Mouse (Mus musculus) liver, adult 2 months (tissue): ENCODE measurements at regions not wholly inside any gene's neighbourhood (a gene's known extent, or its start where the extent isn't known, plus 50 kb on each side); places are given as distances from the start of the nearest gene placed in this dataset.

ENCODE experiments used
- DNase-seq: peaks from one replicate; pipeline ENCODE4 v3.0.0-alpha.2; 2011; ENCODE audit warnings: low read depth, low spot score; ENCODE audit errors: extremely low read depth
- H3K27ac ChIP-seq: fragments of 200-500 bp; replicated peaks from 2 replicates; pipeline ENCODE4 v1.5.1; 2012; ENCODE audit warnings: low read depth, mild to moderate bottlenecking, control low read depth, inconsistent platforms, low read length; ENCODE audit not compliant: insufficient read depth
- H3K27me3 ChIP-seq: fragments of 200-500 bp; 2 replicates; pipeline ENCODE4 v1.6.1; 2012; ENCODE audit warnings: mild to moderate bottlenecking, moderate library complexity, low read length, inconsistent platforms; ENCODE audit not compliant: control insufficient read depth, insufficient read depth
- H3K36me3 ChIP-seq: fragments of 200-500 bp; 2 replicates; pipeline ENCODE4 v1.6.1; 2012; ENCODE audit warnings: low read length, inconsistent platforms; ENCODE audit not compliant: control insufficient read depth, insufficient read depth
- H3K4me1 ChIP-seq: fragments of 200-500 bp; 2 replicates; pipeline ENCODE4 v1.6.1; 2011; ENCODE audit warnings: low read length; ENCODE audit not compliant: control insufficient read depth, insufficient read depth
- H3K4me3 ChIP-seq: fragments of 200-500 bp; 2 replicates; pipeline ENCODE4 v1.5.1; 2011; ENCODE audit warnings: low read depth, mild to moderate bottlenecking, control low read depth, low read length, moderate library complexity; ENCODE audit not compliant: insufficient read depth
- H3K79me2 ChIP-seq: fragments of 200-500 bp; 2 replicates; pipeline ENCODE4 v1.6.1; 2012; ENCODE audit warnings: inconsistent platforms, mild to moderate bottlenecking, low read length, moderate library complexity; ENCODE audit not compliant: control insufficient read depth, insufficient read depth
- H3K9ac ChIP-seq: fragments of 200-500 bp; 2 replicates; pipeline ENCODE4 v1.6.1; 2012; ENCODE audit warnings: low read depth, mild to moderate bottlenecking, control low read depth, inconsistent platforms, low read length
- CTCF ChIP-seq: fragments of 200-500 bp; IDR thresholded peaks from 2 replicates; pipeline ENCODE4 v1.5.1; 2011; ENCODE audit warnings: low read depth, low read length, control low read depth
- POLR2A ChIP-seq: fragments of 200-500 bp; IDR thresholded peaks from 2 replicates; pipeline ENCODE4 v1.6.1; 2011; ENCODE audit warnings: low read length, control low read depth; ENCODE audit not compliant: insufficient read depth; ENCODE audit errors: extremely low read depth
- WGBS: fragments of 180-500 bp; shearing (Covaris S2); methylation state at CpG from one replicate; pipeline ENCODE4 v1.1.7; 2018; 5-methylcytosine and 5-hydroxymethylcytosine counted together

DNA sequence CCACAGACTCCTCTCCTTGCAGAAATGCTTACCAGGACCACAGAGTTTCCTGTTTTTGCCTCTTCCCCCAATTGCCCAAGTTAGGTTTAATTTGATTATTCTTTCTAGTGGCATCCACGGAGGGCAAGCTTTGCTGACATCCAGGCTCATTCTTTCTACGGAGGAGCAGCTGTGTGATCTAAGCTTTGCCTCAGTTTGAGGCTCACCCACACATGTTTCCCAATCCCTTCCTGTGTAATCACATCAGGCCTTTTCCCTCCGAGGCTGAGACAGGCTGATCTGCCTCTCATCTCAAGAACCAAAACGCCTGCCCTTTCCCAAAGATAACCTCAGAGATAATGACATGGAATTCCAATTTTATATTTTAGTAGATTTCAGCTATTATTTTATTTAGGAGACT is 107.4 kb upstream of the Zfp648 start:
- no peak overlapping the region for H3K4me3 ChIP-seq
- 55% methylated on average over 4 of the region's 4 CpGs for WGBS
- no peak for TF ChIP-seq CTCF
- TF ChIP-seq POLR2A = no peak

DNA sequence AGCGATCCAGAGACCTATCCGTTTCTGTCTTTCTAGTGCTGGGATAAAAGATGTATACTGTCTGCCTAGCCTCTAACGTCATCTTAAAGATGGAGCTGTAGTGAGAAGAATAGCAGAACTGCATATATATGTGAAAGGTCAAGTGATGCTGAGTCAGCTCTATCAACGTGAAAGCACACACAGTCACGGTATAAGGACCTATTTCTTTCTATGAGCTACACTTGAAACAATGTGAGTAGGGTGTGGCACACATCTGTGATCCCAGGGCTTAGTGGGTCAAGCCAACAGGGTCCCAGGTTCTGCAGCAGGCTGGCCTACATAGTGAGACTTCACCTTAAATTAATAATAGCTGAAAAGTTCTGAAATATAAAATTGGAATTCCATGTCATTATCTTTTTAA is 106.6 kb upstream of the Zfp648 start:
- no peak for DNase-seq
- no peaks in the 10 kb centered on the region for H3K79me2 ChIP-seq
- H3K27me3 ChIP-seq = no peaks in the 10 kb centered on the region
- no peaks in the 10 kb centered on the region for H3K36me3 ChIP-seq
- no peak overlapping the region for H3K9ac ChIP-seq
- H3K4me1 ChIP-seq = peaks cover 5% of the 10 kb centered on the region
- H3K27ac ChIP-seq = no peak overlapping the region
- WGBS = 84% methylated on average over 5 of the region's 5 CpGs
- no peak overlapping the region for H3K4me3 ChIP-seq
- TF ChIP-seq POLR2A (no peak), CTCF (no peak)

More for the DNA sequence above, 107.4 kb upstream of the Zfp648 start:
- H3K27me3 ChIP-seq = no peaks in the 10 kb centered on the region
- no peak for DNase-seq
- H3K27ac ChIP-seq = no peak overlapping the region
- H3K79me2 ChIP-seq = no peaks in the 10 kb centered on the region
- no peak overlapping the region for H3K9ac ChIP-seq
- peaks cover 5% of the 10 kb centered on the region for H3K4me1 ChIP-seq
- no peaks in the 10 kb centered on the region for H3K36me3 ChIP-seq

DNA sequence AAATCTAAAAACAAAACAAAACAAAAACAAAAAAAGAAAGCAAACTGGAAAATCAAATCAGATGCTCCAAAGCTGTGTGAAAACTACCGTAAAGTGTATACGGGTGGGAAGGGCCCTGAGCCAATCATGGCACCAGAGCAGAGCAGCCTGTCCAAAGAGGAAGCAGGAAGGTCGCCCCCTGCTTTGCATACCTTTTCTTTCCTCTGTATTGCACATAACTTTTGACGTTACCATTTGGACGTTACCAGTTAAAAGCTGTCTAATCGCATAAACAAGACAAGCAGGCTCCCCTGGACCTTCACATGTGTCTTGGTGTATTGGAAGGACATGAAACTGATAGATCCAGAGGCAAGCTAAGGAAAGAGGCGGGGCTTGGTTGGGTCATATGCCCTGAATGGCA is 104.9 kb upstream of the Zfp648 start:
- H3K4me3 ChIP-seq = no peak overlapping the region
- TF ChIP-seq POLR2A (no peak), CTCF (no peak)

DNA sequence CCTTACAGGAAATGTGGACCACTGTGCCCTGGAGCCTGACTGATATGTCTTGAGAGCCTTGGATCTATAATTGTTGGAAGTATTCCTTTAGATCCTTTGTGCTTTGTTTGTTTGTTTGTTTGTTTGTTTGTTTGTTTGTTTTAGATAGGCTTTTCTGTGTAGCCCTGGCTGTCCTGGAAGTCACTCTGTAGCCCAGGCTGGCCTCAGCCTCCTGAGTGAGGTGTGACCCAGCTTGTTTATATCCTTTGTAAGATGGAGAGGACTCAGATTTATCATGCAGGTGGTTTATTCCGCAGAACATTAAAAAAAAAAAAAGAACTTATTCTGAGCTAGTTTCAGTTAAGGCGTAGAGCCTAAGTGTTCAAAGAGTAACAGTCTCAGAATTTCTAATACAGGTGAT is 104.1 kb upstream of the Zfp648 start:
- peaks cover 2% of the 10 kb centered on the region for H3K4me1 ChIP-seq
- no peak overlapping the region for H3K27ac ChIP-seq
- DNase-seq = no peak
- no peak overlapping the region for H3K9ac ChIP-seq
- TF ChIP-seq POLR2A (no peak), CTCF (no peak)
- no peaks in the 10 kb centered on the region for H3K36me3 ChIP-seq
- WGBS = 92% methylated on average over 2 of the region's 2 CpGs
- no peaks in the 10 kb centered on the region for H3K79me2 ChIP-seq
- no peaks in the 10 kb centered on the region for H3K27me3 ChIP-seq
- no peak overlapping the region for H3K4me3 ChIP-seq

More for the DNA sequence above, 104.9 kb upstream of the Zfp648 start:
- 93% methylated on average over 7 of the region's 7 CpGs for WGBS
- Histone ChIP-seq H3K9ac (no peak overlapping the region), H3K27ac (no peak overlapping the region), H3K4me1 (peaks cover 2% of the 10 kb centered on the region), H3K36me3 (no peaks in the 10 kb centered on the region), H3K27me3 (no peaks in the 10 kb centered on the region), H3K79me2 (no peaks in the 10 kb centered on the region)
- DNase-seq = no peak

DNA sequence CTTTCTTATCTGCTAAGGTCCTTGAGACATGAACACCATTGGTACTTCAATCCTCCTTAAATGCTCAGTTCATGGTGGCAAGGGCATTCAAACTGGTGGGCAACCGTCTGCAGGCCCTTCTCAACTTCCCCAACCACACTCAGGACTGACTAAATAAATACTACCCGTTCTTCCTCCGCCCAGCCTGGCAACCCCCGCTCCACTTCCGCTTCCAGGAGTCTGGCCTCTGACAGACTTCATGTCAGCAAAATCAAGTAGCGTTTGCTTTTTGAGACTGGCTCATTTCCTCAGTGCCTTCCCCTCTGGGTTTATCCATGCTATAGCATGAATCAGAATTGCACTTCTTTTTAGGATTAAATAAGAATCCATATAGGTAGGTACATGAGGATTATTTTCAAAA is 103.3 kb upstream of the Zfp648 start:
- peak overlapping the region; percentile 26; the same call in 1 of the 2 replicates for H3K27ac ChIP-seq

DNA sequence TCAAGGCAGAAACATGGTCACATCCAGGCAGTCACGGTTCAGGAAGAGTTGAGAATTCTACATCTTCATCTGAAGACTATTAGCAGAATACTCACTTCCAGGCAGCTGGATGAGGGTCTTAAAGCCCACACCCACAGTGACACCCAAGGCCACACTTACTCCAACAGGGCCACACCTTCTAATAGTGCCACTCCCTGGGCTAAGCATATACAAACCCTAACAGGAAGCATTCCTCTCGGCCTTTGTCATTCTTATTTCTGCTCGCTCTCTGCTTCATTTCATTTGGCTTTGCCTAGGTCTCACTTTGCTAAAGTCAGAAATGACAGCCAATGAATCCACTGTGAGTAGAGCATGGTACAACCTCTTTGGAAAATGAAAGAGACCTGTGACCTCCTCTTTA is 100.4 kb upstream of the Zfp648 start:
- no peak for DNase-seq
- H3K27me3 ChIP-seq = no peaks in the 10 kb centered on the region
- peaks cover 2% of the 10 kb centered on the region for H3K4me1 ChIP-seq
- TF ChIP-seq CTCF = no peak
- H3K79me2 ChIP-seq = no peaks in the 10 kb centered on the region
- no peaks in the 10 kb centered on the region for H3K36me3 ChIP-seq
- 95% methylated on average over 3 of the region's 3 CpGs for WGBS
- no peak overlapping the region for H3K27ac ChIP-seq
- no peak overlapping the region for H3K4me3 ChIP-seq
- H3K9ac ChIP-seq = no peak overlapping the region

More for the DNA sequence above, 103.3 kb upstream of the Zfp648 start:
- H3K27me3 ChIP-seq = no peaks in the 10 kb centered on the region
- H3K36me3 ChIP-seq = no peaks in the 10 kb centered on the region
- 29% methylated on average over 6 of the region's 6 CpGs for WGBS
- TF ChIP-seq POLR2A (no peak), CTCF (no peak)
- H3K79me2 ChIP-seq = no peaks in the 10 kb centered on the region
- H3K4me3 ChIP-seq = no peak overlapping the region
- H3K4me1 ChIP-seq = peaks cover 2% of the 10 kb centered on the region
- H3K9ac ChIP-seq = no peak overlapping the region
- DNase-seq = peak; percentile 31
